ENCODE assay signal across 31 mouse cellular contexts in genomic region chr10:124563626-124564025, GRCm38 (mm10).
"Had no signal": no experiment of that assay in that cellular context is flagged by ENCODE, and none has a peak within 500 bp of the region (broad histone marks: within the 10 kb centered on the region; RNA-seq: fewer than 3 reads in every experiment).

No protein-coding gene starts in this region.

- DNase-seq: left cerebral cortex, postnatal 4 days; liver; liver, embryonic 13.5 days; liver, postnatal 0 days; lung, adult 18-20 months; lung, adult 2 months; lung, embryonic 14.5 days; lung, postnatal 10 days; lung, postnatal 14 days; lung, postnatal 36 days; lung, postnatal 4 days; midbrain, embryonic 14.5 days had no signal

- H3K4me3 ChIP-seq: left cerebral cortex, adult 2 months; limb, embryonic 10.5 days; limb, embryonic 12.5 days; limb, embryonic 13.5 days; limb, embryonic 15.5 days; liver, embryonic 12.5 days; liver, embryonic 13.5 days; liver, embryonic 15.5 days; lung, embryonic 15.5 days; megakaryocyte, embryonic 14.5 days; midbrain, embryonic 10.5 days; midbrain, embryonic 12.5 days; midbrain, embryonic 13.5 days; myocyte; neural tube, embryonic 12.5 days had no signal

- H3K9me3 ChIP-seq: limb, embryonic 10.5 days; limb, embryonic 12.5 days; limb, embryonic 13.5 days; limb, embryonic 15.5 days; liver, embryonic 12.5 days; liver, embryonic 15.5 days; lung, embryonic 15.5 days; midbrain, embryonic 10.5 days; midbrain, embryonic 12.5 days; midbrain, embryonic 13.5 days; neural tube, embryonic 12.5 days had no signal

- H3K27ac ChIP-seq: left cerebral cortex, adult 2 months; limb, embryonic 10.5 days; limb, embryonic 12.5 days; limb, embryonic 13.5 days; limb, embryonic 15.5 days; liver, embryonic 12.5 days; liver, embryonic 13.5 days; liver, embryonic 14.5 days; liver, embryonic 15.5 days; lung, embryonic 15.5 days; macrophage; midbrain, embryonic 10.5 days; midbrain, embryonic 12.5 days; midbrain, embryonic 13.5 days; neural tube, embryonic 12.5 days had no signal

- H3K27me3 ChIP-seq: limb, embryonic 12.5 days; limb, embryonic 13.5 days; limb, embryonic 15.5 days; liver, embryonic 12.5 days; liver, embryonic 13.5 days; liver, embryonic 15.5 days; lung, embryonic 15.5 days; megakaryocyte, embryonic 14.5 days; midbrain, embryonic 12.5 days; midbrain, embryonic 13.5 days; neural tube, embryonic 12.5 days had no signal

- H3K36me3 ChIP-seq: limb, embryonic 10.5 days; limb, embryonic 12.5 days; limb, embryonic 13.5 days; limb, embryonic 15.5 days; liver, embryonic 12.5 days; liver, embryonic 13.5 days; liver, embryonic 15.5 days; lung, embryonic 15.5 days; midbrain, embryonic 10.5 days; midbrain, embryonic 12.5 days; midbrain, embryonic 13.5 days; neural tube, embryonic 12.5 days had no signal

- H3K4me2 ChIP-seq: limb, embryonic 12.5 days; limb, embryonic 13.5 days; limb, embryonic 15.5 days; liver, embryonic 11.5 days; liver, embryonic 12.5 days; liver, embryonic 13.5 days; liver, embryonic 15.5 days; lung, embryonic 14.5 days; lung, embryonic 15.5 days; midbrain, embryonic 12.5 days; midbrain, embryonic 13.5 days; neural tube, embryonic 12.5 days had no signal

- H3K4me1 ChIP-seq: limb, embryonic 10.5 days; limb, embryonic 12.5 days; limb, embryonic 13.5 days; limb, embryonic 15.5 days; liver, embryonic 12.5 days; liver, embryonic 13.5 days; liver, embryonic 15.5 days; lung, embryonic 15.5 days; megakaryocyte, embryonic 14.5 days; midbrain, embryonic 10.5 days; midbrain, embryonic 12.5 days; midbrain, embryonic 13.5 days; neural tube, embryonic 12.5 days had no signal

- H3K9ac ChIP-seq: limb, embryonic 12.5 days; limb, embryonic 13.5 days; limb, embryonic 15.5 days; liver, embryonic 12.5 days; liver, embryonic 13.5 days; liver, embryonic 14.5 days; liver, embryonic 15.5 days; liver, postnatal 0 days; lung, embryonic 14.5 days; lung, embryonic 15.5 days; midbrain, embryonic 12.5 days; midbrain, embryonic 13.5 days; neural tube, embryonic 12.5 days had no signal

- ATAC-seq: liver, embryonic 12.5 days; liver, postnatal 0 days; lung, postnatal 0 days; midbrain, embryonic 13.5 days; midbrain, embryonic 16.5 days had no signal
